Mouse (Mus musculus): ENCODE measurements around the gene Bnip1. TPM values are rescaled to one million over a fixed set of nuclear protein-coding genes. Genes with fewer than 3 reads are reported as not detected.

Gene Bnip1
- polyA plus RNA-seq, 1 experiment from 2014 or later: 56.2 TPM

- no peaks in the 10 kb centered on the region for H3K27me3 ChIP-seq
- no peak overlapping the region for H3K9ac ChIP-seq
- peaks cover 12% of the 10 kb centered on the region for H3K36me3 ChIP-seq
- H3K4me3 ChIP-seq: no peak overlapping the region
- H3K27ac ChIP-seq: no peak overlapping the region
- no peaks in the 10 kb centered on the region for H3K9me3 ChIP-seq
- no peaks in the 10 kb centered on the region for H3K4me1 ChIP-seq
- no peak for ATAC-seq (ENCODE audit: low FRiP score, low read depth)
- WGBS: 67% methylated on average over 6 of the region's 6 CpGs
- H3K4me2 ChIP-seq (replicated peaks): no peak overlapping the region
These were observed 16.7 kb downstream of the Bnip1 start for GRCm38 (mm10) chr17:26797379-26798128.

GRCm38 (mm10) chr17:26802886-26803285 lies 22.0 kb downstream of the Bnip1 start:
- no peaks in the 10 kb centered on the region for H3K9me3 ChIP-seq
- no peak overlapping the region for H3K27ac ChIP-seq
- H3K4me1 ChIP-seq: no peaks in the 10 kb centered on the region
- H3K27me3 ChIP-seq: no peaks in the 10 kb centered on the region
- no peak overlapping the region for H3K9ac ChIP-seq
- no peak for ATAC-seq (ENCODE audit: low FRiP score, low read depth)
- no peaks in the 10 kb centered on the region for H3K36me3 ChIP-seq
- no peak overlapping the region for H3K4me3 ChIP-seq
- 85% methylated on average over 3 of the region's 3 CpGs for whole genome bisulfite sequencing
- H3K4me2 ChIP-seq (replicated peaks): no peak overlapping the region

- ATAC-seq (ENCODE audit: low FRiP score, low read depth): no peak
- Histone ChIP-seq H3K27me3 (no peaks in the 10 kb centered on the region; the same call in 1 of the 2 replicates), H3K4me2 (replicated peaks) (no peak overlapping the region), H3K27ac (no peak overlapping the region), H3K4me1 (no peaks in the 10 kb centered on the region), H3K9me3 (no peaks in the 10 kb centered on the region), H3K36me3 (no peaks in the 10 kb centered on the region), H3K9ac (no peak overlapping the region), H3K4me3 (no peak overlapping the region)
- 74% methylated on average over 2 of the region's 2 CpGs for WGBS
These were observed 31.7 kb downstream of the Bnip1 start for GRCm38 (mm10) chr17:26812607-26813006.

- no peak overlapping the region for H3K27ac ChIP-seq
- H3K27me3 ChIP-seq: peaks cover 4% of the 10 kb centered on the region; the same call in 1 of the 2 replicates
- no peak overlapping the region for H3K4me3 ChIP-seq
- WGBS: 79% methylated on average over 9 of the region's 9 CpGs
- H3K9me3 ChIP-seq: no peaks in the 10 kb centered on the region
- no peak overlapping the region for H3K4me2 ChIP-seq (replicated peaks)
- no peak for ATAC-seq (ENCODE audit: low FRiP score, low read depth)
- no peaks in the 10 kb centered on the region for H3K4me1 ChIP-seq
- no peak overlapping the region for H3K9ac ChIP-seq
- no peaks in the 10 kb centered on the region for H3K36me3 ChIP-seq
These were observed 32.6 kb downstream of the Bnip1 start for GRCm38 (mm10) chr17:26813497-26813896.

GRCm38 (mm10) chr17:26816810-26817209 lies 35.9 kb downstream of the Bnip1 start:
- Histone ChIP-seq H3K4me3 (no peak overlapping the region), H3K9me3 (no peaks in the 10 kb centered on the region), H3K36me3 (no peaks in the 10 kb centered on the region), H3K4me1 (no peaks in the 10 kb centered on the region), H3K27ac (no peak overlapping the region), H3K4me2 (replicated peaks) (no peak overlapping the region), H3K9ac (no peak overlapping the region), H3K27me3 (peaks cover 9% of the 10 kb centered on the region)
- no peak for ATAC-seq (ENCODE audit: low FRiP score, low read depth)
- WGBS: 76% methylated on average over 6 of the region's 6 CpGs

- ATAC-seq (ENCODE audit: low FRiP score, low read depth): no peak
- no peaks in the 10 kb centered on the region for H3K36me3 ChIP-seq
- no peak overlapping the region for H3K27ac ChIP-seq
- H3K4me3 ChIP-seq: no peak overlapping the region
- H3K9ac ChIP-seq: no peak overlapping the region
- no peaks in the 10 kb centered on the region for H3K4me1 ChIP-seq
- no peaks in the 10 kb centered on the region for H3K9me3 ChIP-seq
- no peak overlapping the region for H3K4me2 ChIP-seq (replicated peaks)
- H3K27me3 ChIP-seq: peaks cover 9% of the 10 kb centered on the region
These were observed 36.9 kb downstream of the Bnip1 start for GRCm38 (mm10) chr17:26817776-26818175.

GRCm38 (mm10) chr17:26826131-26826530 lies 45.3 kb downstream of the Bnip1 start:
- Histone ChIP-seq H3K27me3 (peaks cover 44% of the 10 kb centered on the region), H3K4me1 (no peaks in the 10 kb centered on the region), H3K9ac (no peak overlapping the region), H3K9me3 (no peaks in the 10 kb centered on the region), H3K4me3 (no peak overlapping the region), H3K36me3 (no peaks in the 10 kb centered on the region), H3K4me2 (replicated peaks) (no peak overlapping the region), H3K27ac (no peak overlapping the region)
- WGBS: 74% methylated on average over 15 of the region's 17 CpGs
- ATAC-seq (ENCODE audit: low FRiP score, low read depth): no peak

- no peak for ATAC-seq (ENCODE audit: low FRiP score, low read depth)
- H3K4me1 ChIP-seq: peaks cover 2% of the 10 kb centered on the region; the same call in 1 of the 2 replicates
- WGBS: 81% methylated on average over 2 of the region's 2 CpGs
These were observed 52.9 kb downstream of the Bnip1 start for GRCm38 (mm10) chr17:26833806-26834205.

GRCm38 (mm10) chr17:26834302-26834965 lies 53.6 kb downstream of the Bnip1 start:
- H3K9ac ChIP-seq: no peak overlapping the region
- H3K36me3 ChIP-seq: no peaks in the 10 kb centered on the region
- H3K27me3 ChIP-seq: peaks cover 94% of the 10 kb centered on the region
- peaks cover 8% of the 10 kb centered on the region for H3K4me1 ChIP-seq
- no peaks in the 10 kb centered on the region for H3K9me3 ChIP-seq
- WGBS: 75% methylated on average over 5 of the region's 5 CpGs
- ATAC-seq (ENCODE audit: low FRiP score, low read depth): no peak
- no peak overlapping the region for H3K4me3 ChIP-seq
- H3K4me2 ChIP-seq (replicated peaks): no peak overlapping the region
- H3K27ac ChIP-seq: no peak overlapping the region

More at GRCm38 (mm10) chr17:26833806-26834205, 52.9 kb downstream of the Bnip1 start:
- Histone ChIP-seq H3K4me3 (no peak overlapping the region), H3K9me3 (no peaks in the 10 kb centered on the region), H3K27ac (no peak overlapping the region), H3K9ac (0 out of 2 replicates have a peak overlapping the region, but pooled peaks have one; percentile 13), H3K27me3 (peaks cover 94% of the 10 kb centered on the region), H3K4me2 (replicated peaks) (no peak overlapping the region), H3K36me3 (no peaks in the 10 kb centered on the region)

GRCm38 (mm10) chr17:26834966-26835755 lies 54.3 kb downstream of the Bnip1 start:
- no peak for ATAC-seq (ENCODE audit: low FRiP score, low read depth)

GRCm38 (mm10) chr17:26835956-26836355 lies 55.1 kb downstream of the Bnip1 start:
- peaks cover 11% of the 10 kb centered on the region for H3K4me1 ChIP-seq
- H3K27me3 ChIP-seq: peaks cover 96% of the 10 kb centered on the region
- no peaks in the 10 kb centered on the region for H3K9me3 ChIP-seq
- no peak for ATAC-seq (ENCODE audit: low FRiP score, low read depth)
- H3K4me2 ChIP-seq (replicated peaks): no peak overlapping the region
- H3K4me3 ChIP-seq: no peak overlapping the region
- no peak overlapping the region for H3K27ac ChIP-seq
- no peaks in the 10 kb centered on the region for H3K36me3 ChIP-seq
- WGBS: 7% methylated on average over 8 of the region's 8 CpGs
- H3K9ac ChIP-seq: no peak overlapping the region

More at GRCm38 (mm10) chr17:26834966-26835755, 54.3 kb downstream of the Bnip1 start:
- Histone ChIP-seq H3K4me1 (peaks cover 11% of the 10 kb centered on the region), H3K36me3 (no peaks in the 10 kb centered on the region), H3K27me3 (peaks cover 94% of the 10 kb centered on the region), H3K4me3 (no peak overlapping the region), H3K4me2 (replicated peaks) (no peak overlapping the region), H3K9ac (no peak overlapping the region), H3K9me3 (no peaks in the 10 kb centered on the region), H3K27ac (no peak overlapping the region)
- WGBS: 20% methylated on average over 2 of the region's 9 CpGs

- H3K4me3 ChIP-seq: no peak overlapping the region
- H3K4me2 ChIP-seq (replicated peaks): no peak overlapping the region
- no peaks in the 10 kb centered on the region for H3K36me3 ChIP-seq
- peaks cover 15% of the 10 kb centered on the region for H3K4me1 ChIP-seq
- H3K9me3 ChIP-seq: no peaks in the 10 kb centered on the region
- no peak overlapping the region for H3K9ac ChIP-seq
- WGBS: 10% methylated on average over 5 of the region's 5 CpGs
- H3K27ac ChIP-seq: no peak overlapping the region
- peaks cover 98% of the 10 kb centered on the region for H3K27me3 ChIP-seq
- ATAC-seq (ENCODE audit: low FRiP score, low read depth): no peak
These were observed 55.5 kb downstream of the Bnip1 start for GRCm38 (mm10) chr17:26836377-26836776.

Data from limb, embryonic 13.5 days (tissue).